Mouse (Mus musculus) MEL (cell line): ENCODE results near the gene 2010109A12Rik. TPM values are rescaled to one million over a fixed set of nuclear protein-coding genes. Genes with fewer than 3 reads are reported as not detected.

ENCODE experiments used
- DNase-seq: peaks from one replicate; pipeline ENCODE4 v3.0.0; 2011; ENCODE audit warnings: low read depth, low spot score
- H3K27ac ChIP-seq: 2 replicates; pipeline ENCODE4 v1.5.1; 2012; ENCODE audit warnings: low read depth, mild to moderate bottlenecking, control low read depth, low read length, moderate library complexity; ENCODE audit not compliant: control insufficient read depth
- H3K27me3 ChIP-seq, 2 experiments: fragments of 150-350 bp in 1 of 2; sonication (generic) in 1 of 2; 2 replicates each; pipeline ENCODE4 v1.6.1; 2012; ENCODE audit warnings: low read length in 2 of 2, mild to moderate bottlenecking in 2 of 2, improper control_type of control experiment in 1 of 2, moderate library complexity in 1 of 2; ENCODE audit not compliant: insufficient read depth in 2 of 2, control insufficient read depth in 1 of 2
- H3K36me3 ChIP-seq, 2 experiments: 2 replicates each; pipeline ENCODE4 v1.6.1; 2012 to 2014; ENCODE audit warnings: low read length in 2 of 2, improper control_type of control experiment in 1 of 2, inconsistent platforms in 1 of 2, mild to moderate bottlenecking in 1 of 2; ENCODE audit not compliant: insufficient read depth in 2 of 2, control insufficient read depth in 1 of 2
- H3K4me1 ChIP-seq, 2 experiments: fragments of 150-350 bp in 1 of 2; sonication (generic) in 1 of 2; 2 replicates each; pipeline ENCODE4 v1.6.1; 2012; ENCODE audit warnings: low read length in 2 of 2, improper control_type of control experiment in 1 of 2, mild to moderate bottlenecking in 1 of 2; ENCODE audit not compliant: insufficient read depth in 2 of 2, control insufficient read depth in 1 of 2
- H3K4me3 ChIP-seq, 2 experiments: fragments of 150-350 bp in 1 of 2; sonication (generic) in 1 of 2; 2 replicates each; pipeline ENCODE4 v1.5.1; 2012; ENCODE audit warnings: low read depth in 2 of 2, low read length in 2 of 2, mild to moderate bottlenecking in 2 of 2, moderate library complexity in 2 of 2, control low read depth in 1 of 2, improper control_type of control experiment in 1 of 2; ENCODE audit not compliant: control insufficient read depth in 1 of 2, insufficient read depth in 1 of 2
- H3K79me2 ChIP-seq: 2 replicates; pipeline ENCODE4 v1.6.1; 2012; ENCODE audit warnings: mild to moderate bottlenecking, low read length, moderate library complexity; ENCODE audit not compliant: control insufficient read depth, poor library complexity, insufficient read depth
- H3K9ac ChIP-seq: 2 replicates; pipeline ENCODE4 v1.6.1; 2012; ENCODE audit warnings: low read depth, mild to moderate bottlenecking, control low read depth, low read length, moderate library complexity; ENCODE audit not compliant: control insufficient read depth, poor library complexity, severe bottlenecking
- H3K9me3 ChIP-seq: fragments of 150-350 bp; sonication (generic); replicated peaks from 2 replicates; pipeline ENCODE4 v1.6.1; 2012; ENCODE audit warnings: mild to moderate bottlenecking, low read length, improper control_type of control experiment, moderate library complexity; ENCODE audit not compliant: insufficient read depth
- BHLHE40 ChIP-seq: IDR thresholded peaks from 2 replicates; pipeline ENCODE4 v1.6.1; 2012; ENCODE audit warnings: low read depth, mild to moderate bottlenecking, inconsistent platforms, low read length, improper control_type of control experiment, borderline replicate concordance
- CHD2 ChIP-seq: IDR thresholded peaks from 2 replicates; pipeline ENCODE4 v1.6.1; 2011; ENCODE audit warnings: low read length, improper control_type of control experiment
- ELF1 ChIP-seq: IDR thresholded peaks from 2 replicates; pipeline ENCODE4 v1.6.1; 2014; ENCODE audit warnings: low read depth, mild to moderate bottlenecking, inconsistent platforms, low read length, improper control_type of control experiment, moderate library complexity
- ETS1 ChIP-seq: IDR thresholded peaks from 2 replicates; pipeline ENCODE4 v1.6.1; 2012; ENCODE audit warnings: low read depth, mild to moderate bottlenecking, inconsistent platforms, low read length, improper control_type of control experiment, moderate library complexity
- HCFC1 ChIP-seq: IDR thresholded peaks from 2 replicates; pipeline ENCODE4 v1.6.1; 2012; ENCODE audit warnings: low read depth, mild to moderate bottlenecking, inconsistent platforms, low read length, improper control_type of control experiment, moderate library complexity
- KAT2A ChIP-seq: conservative IDR thresholded peaks from 2 replicates; pipeline ENCODE4 v1.6.1; 2012; ENCODE audit warnings: low read depth, low read length, improper control_type of control experiment, inconsistent platforms
- MAFK ChIP-seq: IDR thresholded peaks from 2 replicates; pipeline ENCODE4 v1.6.1; 2011; ENCODE audit warnings: low read depth, mild to moderate bottlenecking, low read length, improper control_type of control experiment, borderline replicate concordance
- MEF2A ChIP-seq: IDR thresholded peaks from 2 replicates; pipeline ENCODE4 v1.6.1; 2014; ENCODE audit warnings: low read depth, mild to moderate bottlenecking, inconsistent platforms, low read length, improper control_type of control experiment; ENCODE audit not compliant: poor library complexity, insufficient replicate concordance, severe bottlenecking; ENCODE audit errors: extremely low read depth
- NELFE ChIP-seq: IDR thresholded peaks from 2 replicates; pipeline ENCODE4 v1.6.1; 2011; ENCODE audit warnings: low read depth, low read length, improper control_type of control experiment
- NRF1 ChIP-seq: IDR thresholded peaks from 2 replicates; pipeline ENCODE4 v1.6.1; 2014; ENCODE audit warnings: low read depth, mild to moderate bottlenecking, inconsistent platforms, low read length, improper control_type of control experiment, moderate library complexity; ENCODE audit not compliant: poor library complexity, insufficient read depth, severe bottlenecking
- ZKSCAN1 ChIP-seq: IDR thresholded peaks from 2 replicates; pipeline ENCODE4 v1.6.1; 2012; ENCODE audit warnings: low read depth, mild to moderate bottlenecking, inconsistent platforms, low read length, improper control_type of control experiment, moderate library complexity
- ZNF384 ChIP-seq: IDR thresholded peaks from 2 replicates; pipeline ENCODE4 v1.6.1; 2012; ENCODE audit warnings: low read depth, mild to moderate bottlenecking, inconsistent platforms, low read length, improper control_type of control experiment
- polyA plus RNA-seq, 2 experiments: library from polyadenylated mRNA; stranded (reverse) in 1 of 2; unstranded in 1 of 2; fragments of >175 nt in 1 of 2; fragments of >200 nt in 1 of 2; gene quantifications; 2 replicates each; pipeline versions ENCODE4 v1.2.1 to v1.2.4; 2012; ENCODE audit warnings: low replicate concordance in 2 of 2, low read depth in 1 of 2; ENCODE audit not compliant: insufficient read length in 2 of 2, insufficient read depth in 1 of 2, missing spikeins in 1 of 2
- total RNA-seq: library from RNA; depleted of rRNA; stranded (reverse); fragments of 300-350 nt; gene quantifications from 2 replicates; pipeline ENCODE4 v1.2.3, GENCODE M21; 2012

The 2010109A12Rik gene
- total and polyA plus RNA-seq, 3 experiments: 0.21 to 0.23 TPM; not detected in 1

DNA sequence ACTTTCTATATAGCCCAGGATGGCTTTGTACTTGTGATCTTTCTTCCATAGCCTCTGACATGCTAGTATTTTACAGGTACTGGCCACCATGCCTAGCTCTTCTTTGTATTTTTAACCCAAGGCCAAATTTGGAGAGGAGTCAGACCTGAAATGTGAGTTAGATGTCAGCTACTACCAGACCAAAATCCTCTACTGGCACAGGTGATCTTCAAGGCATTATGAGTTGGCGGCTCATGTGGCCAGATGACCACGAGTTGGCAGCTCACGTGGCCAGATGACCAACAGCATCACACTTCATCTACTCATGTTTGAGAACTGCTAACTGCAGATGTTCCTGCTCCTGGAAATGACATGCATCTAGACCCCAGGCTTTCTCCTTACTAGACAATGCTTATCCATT is 12.1 kb downstream of the 2010109A12Rik start:
- H3K79me2 ChIP-seq: no peaks in the 10 kb centered on the region
- no peaks in the 10 kb centered on the region for H3K27me3 ChIP-seq
- H3K4me3 ChIP-seq: no peak overlapping the region
- H3K4me1 ChIP-seq: no peaks in the 10 kb centered on the region
- no peak overlapping the region for H3K27ac ChIP-seq
- no peaks in the 10 kb centered on the region for H3K36me3 ChIP-seq
- no peak for TF ChIP-seq NELFE
- no peak for TF ChIP-seq ELF1
- DNase-seq: no peak
- H3K9ac ChIP-seq: no peak overlapping the region
- H3K9me3 ChIP-seq: no peaks in the 10 kb centered on the region

- Histone ChIP-seq H3K9ac (no peak overlapping the region), H3K4me3 (no peak overlapping the region), H3K4me1 (no peaks in the 10 kb centered on the region; a peak in 1 of 4 replicates), H3K36me3 (no peaks in the 10 kb centered on the region), H3K27me3 (no peaks in the 10 kb centered on the region), H3K27ac (no peak overlapping the region), H3K79me2 (no peaks in the 10 kb centered on the region), H3K9me3 (no peaks in the 10 kb centered on the region)
- no peak for DNase-seq
- TF ChIP-seq KAT2A: no peak
- no peak for TF ChIP-seq NELFE
- no peak for TF ChIP-seq MAFK
- no peak for TF ChIP-seq CHD2
These were observed 15.3 kb downstream of the 2010109A12Rik start for GRCm38 (mm10) chr5:93221661-93222060.

DNA sequence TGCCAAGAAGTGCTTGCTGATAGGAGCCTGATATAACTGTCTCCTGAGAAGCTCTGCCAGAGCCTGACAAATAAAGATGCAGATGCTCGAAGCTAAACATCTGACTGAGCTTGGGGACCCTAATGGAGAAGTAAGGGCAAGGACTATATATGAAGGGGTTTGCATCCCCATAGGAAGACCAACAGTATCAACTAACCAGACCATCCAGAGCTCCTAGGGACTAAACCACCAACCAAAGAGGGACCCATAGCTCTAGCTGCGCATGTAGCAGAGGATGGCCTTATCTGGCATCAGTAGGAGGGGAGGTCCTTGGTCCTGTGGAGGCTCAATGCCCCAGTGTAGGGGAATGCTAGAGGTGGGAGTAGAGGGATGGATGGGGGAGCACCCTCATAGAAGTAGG is 18.2 kb downstream of the 2010109A12Rik start:
- no peaks in the 10 kb centered on the region for H3K79me2 ChIP-seq
- peaks cover 0 to 4% of the 10 kb centered on the region in 2 experiments for H3K4me1 ChIP-seq
- DNase-seq: no peak
- H3K4me3 ChIP-seq: no peak overlapping the region
- no peak overlapping the region for H3K27ac ChIP-seq
- no peaks in the 10 kb centered on the region for H3K9me3 ChIP-seq
- peaks cover 0 to 6% of the 10 kb centered on the region in 2 experiments; a peak in 2 of 4 replicates for H3K36me3 ChIP-seq
- H3K27me3 ChIP-seq: no peaks in the 10 kb centered on the region
- TF ChIP-seq ETS1: no peak
- no peak for TF ChIP-seq BHLHE40
- TF ChIP-seq ZNF384: no peak
- no peak for TF ChIP-seq MEF2A
- no peak for TF ChIP-seq NRF1
- no peak for TF ChIP-seq HCFC1
- no peak for TF ChIP-seq ZKSCAN1
- H3K9ac ChIP-seq: no peak overlapping the region
